Mouse (Mus musculus): ENCODE results near the gene Peli2.

GRCm38 (mm10) chr14:48138138-48138537 is 17.5 kb downstream of the Peli2 start:
- TF ChIP-seq POLR2A (IDR thresholded peaks at IDR 0.05; ENCODE audit: borderline replicate concordance, control insufficient read depth, low read depth, low read length), result no peak
- TF ChIP-seq CTCF (IDR thresholded peaks at IDR 0.05; ENCODE audit: control insufficient read depth, insufficient read depth, low read length), result peak; percentile 41; the same call in 1 of the 2 replicates

All from bone marrow, adult 2 months (tissue).